Mouse (Mus musculus) ovary, postnatal 10 days (tissue): ENCODE measurements around the gene Gm17660.

Experiments used
- DNase-seq: peaks from one replicate; pipeline ENCODE4 v3.0.0; 2022; ENCODE audit warnings: low spot score

Gm17660 gene

GRCm38 (mm10) chr5:104080736-104081135, 3.3 kb upstream of the Gm17660 start:
- DNase-seq = no peak

- DNase-seq = no peak
These were observed 1.0 kb downstream of the Gm17660 start for GRCm38 (mm10) chr5:104076361-104076760.

- DNase-seq = peak; percentile 27
These were observed 3.0 kb downstream of the Gm17660 start for GRCm38 (mm10) chr5:104074388-104074787.

GRCm38 (mm10) chr5:104073602-104074001, 3.8 kb downstream of the Gm17660 start:
- no peak for DNase-seq

DNA sequence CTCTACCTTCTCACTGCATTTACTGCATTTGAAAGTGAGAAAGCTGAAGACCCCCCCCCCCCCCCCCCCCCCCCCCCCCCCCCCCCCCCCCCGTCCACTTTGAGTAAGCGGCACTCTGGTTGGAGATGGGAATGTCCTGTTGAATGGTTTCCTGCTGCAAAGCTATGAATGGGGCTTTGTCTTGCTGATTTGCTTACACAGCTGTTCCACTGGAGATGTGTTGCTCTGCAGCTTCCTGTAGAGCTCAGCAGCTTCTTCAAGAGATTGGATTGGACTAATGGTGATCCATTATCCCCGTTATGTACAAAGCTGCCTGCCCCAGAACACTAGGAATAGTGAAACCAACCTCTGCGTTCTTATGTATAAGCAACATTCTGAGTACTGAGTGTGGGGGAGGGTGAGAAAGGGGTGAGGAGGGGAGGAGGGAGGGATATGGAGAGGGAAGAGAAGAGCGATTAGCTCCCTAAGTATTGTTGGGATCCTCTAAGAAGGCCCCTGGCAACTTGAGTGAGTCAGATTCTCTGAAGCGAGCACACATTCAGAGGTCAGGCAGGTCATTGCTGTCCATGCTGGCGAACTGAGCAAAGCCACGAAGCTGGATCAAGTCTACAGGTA, 5.0 kb downstream of the Gm17660 start:
- no peak for DNase-seq

- no peak for DNase-seq
These were observed 6.4 kb downstream of the Gm17660 start for GRCm38 (mm10) chr5:104071048-104071447.

- no peak for DNase-seq
These were observed 8.7 kb downstream of the Gm17660 start for GRCm38 (mm10) chr5:104068751-104069150.

DNA sequence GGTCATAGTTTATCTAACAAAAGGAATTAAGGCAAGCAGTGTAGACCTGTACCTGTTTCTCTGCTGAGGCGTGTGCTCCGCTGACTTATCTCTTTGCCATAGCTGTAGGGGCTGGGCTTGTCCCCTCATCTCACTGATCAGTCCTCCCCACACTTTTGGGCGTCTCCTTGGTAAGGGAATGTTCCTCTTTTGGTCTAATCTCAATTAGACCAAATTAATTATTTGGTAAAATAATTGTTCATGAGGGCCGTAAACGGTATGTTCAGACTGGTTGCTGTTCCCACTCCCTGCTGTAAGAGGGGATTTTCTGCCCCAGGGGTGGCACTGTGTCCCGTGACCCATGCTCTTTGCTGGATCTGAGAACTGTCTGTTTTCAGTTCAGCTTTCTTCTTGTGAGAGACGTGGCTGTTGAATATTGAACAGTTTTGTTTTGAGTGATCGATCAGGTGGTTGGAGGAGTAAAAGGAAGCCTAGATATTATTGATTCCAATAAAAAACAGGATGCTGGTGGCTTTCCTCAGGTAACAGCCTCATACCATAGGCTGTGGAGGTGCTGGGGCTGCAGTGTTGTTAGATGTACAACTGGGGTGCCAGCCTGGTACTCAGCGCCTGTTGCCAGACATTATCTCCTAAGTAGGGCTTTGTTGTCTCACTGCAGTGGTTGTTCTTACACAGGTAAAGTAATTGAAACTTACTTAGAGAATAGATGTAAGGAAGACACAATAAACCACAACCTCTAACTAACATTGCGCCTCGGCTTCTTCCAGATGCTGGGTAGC, 14.4 kb downstream of the Gm17660 start:
- DNase-seq = no peak

DNA sequence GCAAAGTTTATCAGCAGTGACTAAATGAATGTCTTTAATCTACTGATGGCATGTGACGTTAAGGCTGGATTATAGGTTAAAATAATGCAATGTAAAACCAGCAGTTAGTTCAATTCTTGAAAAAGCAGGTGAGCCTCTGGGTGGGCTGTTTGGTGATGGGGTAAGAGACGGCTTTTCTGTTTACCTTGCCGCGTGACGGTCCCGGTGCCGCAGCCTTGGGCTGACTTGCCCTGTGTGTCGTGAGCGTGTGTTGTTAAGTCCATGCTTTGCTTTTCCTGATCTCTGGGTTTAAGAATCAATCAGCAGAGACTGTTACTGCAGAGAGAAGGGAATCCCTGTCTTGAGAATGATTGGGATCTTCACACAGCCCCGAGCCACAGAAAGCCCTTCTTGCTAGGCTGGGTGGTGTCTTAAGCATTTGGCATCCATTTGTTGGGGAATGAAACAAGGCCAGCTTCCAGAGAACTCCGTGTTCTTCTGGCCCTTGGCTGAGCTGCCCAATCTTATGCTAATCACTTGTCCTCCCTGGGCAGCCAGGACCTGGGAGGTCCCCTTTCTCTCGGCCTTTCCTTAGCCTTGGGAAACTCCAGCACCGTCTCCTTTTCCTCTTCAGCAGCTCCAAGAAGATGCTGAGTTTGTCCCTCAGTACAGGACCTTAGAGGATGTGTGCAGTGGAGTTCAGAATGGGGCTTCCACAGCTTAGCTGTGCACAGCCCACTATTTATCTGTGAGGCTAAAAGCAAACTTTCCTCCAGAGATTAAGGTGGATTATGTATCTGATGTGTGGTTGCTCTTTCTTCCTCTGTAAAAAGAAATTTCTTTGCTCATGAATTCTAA, 15.3 kb downstream of the Gm17660 start:
- DNase-seq = no peak

GRCm38 (mm10) chr5:104060429-104060828, 17.0 kb downstream of the Gm17660 start:
- DNase-seq = no peak

DNA sequence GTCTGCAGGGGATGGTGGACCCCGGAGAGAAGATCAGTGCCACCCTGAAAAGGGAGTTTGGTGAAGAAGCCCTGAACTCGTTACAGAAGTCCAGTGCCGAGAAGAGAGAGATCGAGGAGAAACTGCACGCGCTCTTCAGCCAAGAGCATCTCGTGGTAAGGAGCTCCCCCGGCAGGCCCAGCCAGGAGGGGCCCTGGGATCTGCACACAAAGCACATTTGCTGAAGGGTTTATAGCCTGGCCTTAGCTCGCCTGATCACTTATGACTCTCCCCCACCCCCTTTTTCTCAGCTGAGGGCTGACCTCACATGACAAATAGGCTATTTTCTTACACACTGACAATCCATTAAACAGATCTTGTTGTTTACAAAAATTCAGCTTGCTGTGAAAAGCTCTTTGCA, 17.8 kb downstream of the Gm17660 start:
- DNase-seq = no peak

DNA sequence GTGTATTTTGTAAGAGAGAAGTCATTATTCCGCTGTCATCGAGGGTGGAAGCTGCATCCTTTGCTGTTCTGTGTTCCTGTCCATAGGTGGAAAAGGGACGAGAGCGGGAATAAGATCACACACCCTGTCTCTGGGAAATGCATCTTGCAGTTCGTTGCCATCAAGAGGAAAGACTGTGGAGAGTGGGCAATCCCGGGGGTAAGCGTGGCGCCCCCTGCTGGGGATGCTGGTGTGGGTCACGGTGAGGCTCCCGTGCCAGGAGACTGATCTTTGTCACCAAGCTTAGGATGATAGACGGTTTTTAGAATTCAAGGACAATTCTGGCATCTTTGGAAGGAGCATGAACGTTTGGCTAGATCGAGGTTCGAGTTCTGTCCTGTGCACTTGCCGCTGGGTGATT, 19.4 kb downstream of the Gm17660 start:
- DNase-seq = no peak

DNA sequence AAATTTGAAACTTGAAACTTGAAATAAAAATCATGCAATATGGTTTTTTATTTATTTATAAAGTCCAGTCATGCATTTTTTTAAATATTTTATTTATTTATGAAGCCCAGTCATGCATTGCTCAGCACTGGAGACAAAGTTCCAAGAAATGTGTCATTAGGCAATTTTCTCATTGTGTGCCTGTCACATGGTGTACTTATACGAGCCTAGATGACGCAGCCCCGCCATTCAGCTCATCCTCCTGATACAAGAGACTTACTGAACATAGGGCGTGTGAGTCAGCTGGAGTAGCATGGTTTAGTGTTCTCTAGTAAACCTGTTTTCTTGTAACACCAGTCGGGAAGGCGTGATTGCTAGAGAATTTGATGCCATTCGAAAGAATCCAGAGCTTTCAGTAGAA, 21.1 kb downstream of the Gm17660 start:
- no peak for DNase-seq

GRCm38 (mm10) chr5:104055816-104056215, 21.6 kb downstream of the Gm17660 start:
- DNase-seq = no peak

- no peak for DNase-seq
These were observed 22.5 kb downstream of the Gm17660 start for GRCm38 (mm10) chr5:104054938-104055337.

- no peak for DNase-seq
These were observed 24.5 kb downstream of the Gm17660 start for GRCm38 (mm10) chr5:104052956-104053355.

GRCm38 (mm10) chr5:104048139-104048538, 29.3 kb downstream of the Gm17660 start:
- DNase-seq = no peak

- no peak for DNase-seq
These were observed 30.0 kb downstream of the Gm17660 start for GRCm38 (mm10) chr5:104047200-104048105.

GRCm38 (mm10) chr5:104046256-104047199, 30.9 kb downstream of the Gm17660 start, which contains the start of gene Nudt9:
Nudt9 (plus strand) TSS chr5:104046306.
- DNase-seq = peak; percentile 83

GRCm38 (mm10) chr5:104043704-104044103, 33.7 kb downstream of the Gm17660 start:
- no peak for DNase-seq
